Mouse (Mus musculus): ENCODE measurements around the gene Rap1b. TPM values are rescaled to one million over a fixed set of nuclear protein-coding genes. Genes with fewer than 3 reads are reported as not detected.

Gene Rap1b
- polyA plus RNA-seq, 1 experiment = 55.2 TPM

DNA sequence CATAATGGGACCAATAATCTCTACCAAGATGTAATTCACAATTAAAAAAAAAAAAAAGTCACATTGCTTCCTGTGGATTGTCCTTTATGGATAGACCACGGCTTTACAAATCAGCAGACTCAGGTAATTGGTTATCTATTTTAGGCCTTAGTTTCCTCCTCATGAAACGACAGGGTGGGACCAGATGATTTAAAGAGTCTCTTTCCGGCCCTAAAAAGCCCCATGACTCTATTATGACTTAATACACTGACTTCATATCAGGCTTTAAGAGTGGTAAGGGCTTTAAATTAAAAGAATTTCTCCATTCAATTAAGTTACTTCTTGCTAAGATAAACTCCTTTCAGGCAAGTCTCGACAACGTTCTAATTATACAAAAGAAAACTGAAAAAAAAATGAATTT lies 1.6 kb downstream of the Rap1b start:
- Histone ChIP-seq H3K27ac (replicated peaks; ENCODE audit: low read depth, low read length) (no peak overlapping the region), H3K4me1 (ENCODE audit: control insufficient read depth, insufficient read depth, insufficient read length, low read length) (peaks cover 11% of the 10 kb centered on the region), H3K4me3 (ENCODE audit: insufficient read depth, low read depth, low read length) (peak overlapping the region; percentile 39; the same call in 1 of the 2 replicates)

GRCm38 (mm10) chr10:117843690-117844089 lies 2.1 kb downstream of the Rap1b start:
- H3K4me1 ChIP-seq (ENCODE audit: control insufficient read depth, insufficient read depth, insufficient read length, low read length) = peaks cover 11% of the 10 kb centered on the region
- H3K4me3 ChIP-seq (ENCODE audit: insufficient read depth, low read depth, low read length) = peak overlapping the region; percentile 29
- no peak overlapping the region for H3K27ac ChIP-seq (replicated peaks; ENCODE audit: low read depth, low read length)

DNA sequence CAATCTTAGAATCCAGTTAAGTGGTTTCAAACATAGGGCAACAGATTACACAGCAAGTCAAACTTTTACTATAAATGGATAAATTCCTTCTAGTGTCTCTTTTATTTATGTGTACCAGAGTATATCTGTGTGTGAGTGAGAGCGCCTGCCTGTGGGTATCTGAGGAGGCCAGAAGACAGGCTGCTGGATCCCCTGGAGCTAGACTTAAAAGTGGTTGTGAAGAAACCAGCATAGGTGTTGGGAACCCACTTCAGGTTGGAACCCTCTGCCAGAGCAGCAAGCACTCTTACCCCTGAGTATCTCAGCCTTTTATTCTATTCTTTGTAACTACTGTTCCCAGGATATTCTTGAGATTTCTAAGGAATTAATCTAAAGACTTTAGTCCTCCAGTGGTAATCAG lies 4.1 kb downstream of the Rap1b start:
- Histone ChIP-seq H3K27ac (replicated peaks; ENCODE audit: low read depth, low read length) (no peak overlapping the region), H3K4me3 (ENCODE audit: insufficient read depth, low read depth, low read length) (no peak overlapping the region), H3K4me1 (ENCODE audit: control insufficient read depth, insufficient read depth, insufficient read length, low read length) (peaks cover 17% of the 10 kb centered on the region)

DNA sequence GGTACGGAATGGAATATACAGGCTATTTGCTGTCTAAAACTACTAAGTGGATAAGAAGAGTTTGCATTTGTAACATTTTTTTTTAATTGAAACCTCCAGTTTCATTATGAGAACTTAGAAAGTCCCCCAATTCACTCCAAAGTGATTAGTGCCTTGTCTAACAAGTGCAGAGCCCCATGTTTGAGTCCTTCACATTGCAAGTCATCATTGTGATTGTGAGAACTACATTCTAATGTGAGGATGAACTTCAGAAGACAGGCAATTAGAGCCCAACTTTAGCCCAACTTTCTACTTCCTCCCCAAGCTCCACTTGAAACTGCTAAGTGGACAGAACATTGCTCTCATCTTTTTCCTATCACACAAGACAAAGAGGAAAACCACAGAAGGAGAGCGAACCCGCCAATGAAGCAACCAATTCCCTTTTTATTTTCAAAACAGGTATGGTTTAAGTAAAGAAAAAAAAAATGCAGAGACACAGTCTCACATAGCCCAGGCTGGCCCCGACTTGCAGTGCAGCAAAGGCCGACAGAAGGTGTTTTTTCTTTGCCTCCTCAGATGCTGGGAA lies 5.3 kb downstream of the Rap1b start:
- peaks cover 21% of the 10 kb centered on the region for H3K4me1 ChIP-seq (ENCODE audit: control insufficient read depth, insufficient read depth, insufficient read length, low read length)
- H3K4me3 ChIP-seq (ENCODE audit: insufficient read depth, low read depth, low read length) = no peak overlapping the region
- 0 out of 2 replicates have a peak overlapping the region, but pooled peaks have one; percentile 9 for H3K27ac ChIP-seq (replicated peaks; ENCODE audit: low read depth, low read length)

GRCm38 (mm10) chr10:117839737-117840136 lies 6.1 kb downstream of the Rap1b start:
- Histone ChIP-seq H3K4me1 (ENCODE audit: control insufficient read depth, insufficient read depth, insufficient read length, low read length) (peaks cover 26% of the 10 kb centered on the region), H3K27ac (replicated peaks; ENCODE audit: low read depth, low read length) (no peak overlapping the region), H3K4me3 (ENCODE audit: insufficient read depth, low read depth, low read length) (no peak overlapping the region)

DNA sequence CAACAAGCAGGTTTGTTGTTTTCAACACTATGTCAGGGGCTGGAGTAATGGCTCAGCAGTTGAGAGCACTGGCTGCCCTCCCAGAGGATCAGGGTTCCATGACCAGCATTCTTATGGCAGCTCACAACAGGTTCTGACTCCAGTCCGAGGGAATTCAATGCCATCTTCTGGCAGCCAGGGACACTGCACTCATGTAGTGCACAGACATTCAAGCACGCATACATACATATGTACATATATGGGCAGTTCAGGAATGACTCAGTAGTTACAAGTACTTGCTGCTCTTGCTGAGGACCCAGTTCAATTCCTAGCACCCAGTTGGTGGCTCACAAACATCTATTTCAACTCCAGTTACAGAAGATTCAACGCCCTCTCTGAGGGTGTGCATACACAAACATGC lies 6.9 kb downstream of the Rap1b start:
- H3K27ac ChIP-seq (replicated peaks; ENCODE audit: low read depth, low read length) = no peak overlapping the region
- H3K4me1 ChIP-seq (ENCODE audit: control insufficient read depth, insufficient read depth, insufficient read length, low read length) = peaks cover 28% of the 10 kb centered on the region
- H3K4me3 ChIP-seq (ENCODE audit: insufficient read depth, low read depth, low read length) = no peak overlapping the region

- Histone ChIP-seq H3K4me3 (ENCODE audit: insufficient read depth, low read depth, low read length) (no peak overlapping the region), H3K27ac (replicated peaks; ENCODE audit: low read depth, low read length) (no peak overlapping the region), H3K4me1 (ENCODE audit: control insufficient read depth, insufficient read depth, insufficient read length, low read length) (peaks cover 30% of the 10 kb centered on the region)
These were observed 9.5 kb downstream of the Rap1b start for GRCm38 (mm10) chr10:117836354-117836753.

DNA sequence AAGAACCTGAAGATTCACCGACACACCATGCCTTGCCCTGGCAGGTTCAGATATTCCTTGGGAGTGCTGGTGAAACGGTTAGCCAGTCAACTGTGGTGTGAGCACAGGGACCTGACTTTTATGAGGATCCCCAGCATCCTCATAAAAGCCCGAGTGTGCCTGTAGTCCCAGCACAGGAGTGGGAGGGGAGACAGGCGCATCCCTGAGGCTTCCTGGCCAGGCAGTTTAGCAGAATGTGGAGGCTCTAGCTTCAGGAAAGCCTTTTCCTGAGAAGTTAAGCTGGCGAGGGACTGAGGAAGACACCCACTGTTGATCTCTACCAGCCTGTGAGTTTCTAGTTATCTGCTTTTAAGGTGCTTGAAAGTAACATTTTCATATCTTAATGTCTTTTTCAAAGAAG lies 10.4 kb downstream of the Rap1b start:
- Histone ChIP-seq H3K4me1 (ENCODE audit: control insufficient read depth, insufficient read depth, insufficient read length, low read length) (peaks cover 28% of the 10 kb centered on the region), H3K4me3 (ENCODE audit: insufficient read depth, low read depth, low read length) (no peak overlapping the region), H3K27ac (replicated peaks; ENCODE audit: low read depth, low read length) (no peak overlapping the region)

- H3K27ac ChIP-seq (replicated peaks; ENCODE audit: low read depth, low read length) = no peak overlapping the region
- H3K4me1 ChIP-seq (ENCODE audit: control insufficient read depth, insufficient read depth, insufficient read length, low read length) = peaks cover 39% of the 10 kb centered on the region
- no peak overlapping the region for H3K4me3 ChIP-seq (ENCODE audit: insufficient read depth, low read depth, low read length)
These were observed 15.0 kb downstream of the Rap1b start for GRCm38 (mm10) chr10:117830797-117831196.

- Histone ChIP-seq H3K4me1 (ENCODE audit: control insufficient read depth, insufficient read depth, insufficient read length, low read length) (peaks cover 39% of the 10 kb centered on the region), H3K27ac (replicated peaks; ENCODE audit: low read depth, low read length) (0 out of 2 replicates have a peak overlapping the region, but pooled peaks have one; percentile 12), H3K4me3 (ENCODE audit: insufficient read depth, low read depth, low read length) (no peak overlapping the region)
These were observed 16.2 kb downstream of the Rap1b start for GRCm38 (mm10) chr10:117829472-117830155.

DNA sequence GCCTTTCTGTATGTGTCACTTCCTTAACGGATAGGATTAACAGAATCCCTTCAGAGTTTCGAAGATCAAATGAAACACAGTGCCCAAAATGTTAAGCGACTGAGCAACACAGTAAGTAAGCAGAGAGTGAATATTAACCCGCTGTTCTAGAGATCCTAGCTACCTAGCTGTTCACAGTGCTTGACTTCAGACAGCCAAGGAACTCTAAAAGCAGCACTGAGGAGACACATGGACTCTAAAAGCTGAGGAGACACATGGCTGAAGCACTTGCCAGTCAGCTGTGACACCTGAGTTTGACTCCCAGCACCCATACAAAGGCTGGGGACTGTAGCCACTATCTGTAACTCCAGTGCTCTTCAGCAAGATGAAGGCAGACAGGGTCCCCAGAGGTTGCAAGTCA lies 16.8 kb downstream of the Rap1b start:
- no peak overlapping the region for H3K27ac ChIP-seq (replicated peaks; ENCODE audit: low read depth, low read length)
- H3K4me1 ChIP-seq (ENCODE audit: control insufficient read depth, insufficient read depth, insufficient read length, low read length) = peaks cover 39% of the 10 kb centered on the region
- no peak overlapping the region for H3K4me3 ChIP-seq (ENCODE audit: insufficient read depth, low read depth, low read length)

DNA sequence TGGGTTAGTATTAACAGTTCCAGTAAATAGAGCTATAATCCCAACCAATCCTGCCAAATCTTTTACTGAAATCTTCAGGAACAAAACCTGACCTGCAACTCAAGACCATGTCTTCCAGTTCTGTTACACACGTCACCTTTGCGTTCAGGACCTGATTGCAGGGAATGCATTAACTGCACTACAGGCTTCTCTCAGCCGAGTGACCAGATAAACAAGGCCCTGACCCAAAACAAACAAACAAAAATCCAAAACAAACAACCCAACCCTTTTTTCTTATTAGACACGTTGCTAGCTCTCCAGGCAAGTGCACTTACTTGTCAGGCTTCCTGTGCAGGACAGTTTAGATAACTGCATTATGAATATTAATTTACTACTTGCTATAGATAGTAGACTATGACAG lies 17.3 kb downstream of the Rap1b start:
- H3K4me3 ChIP-seq (ENCODE audit: insufficient read depth, low read depth, low read length) = no peak overlapping the region
- H3K4me1 ChIP-seq (ENCODE audit: control insufficient read depth, insufficient read depth, insufficient read length, low read length) = peaks cover 39% of the 10 kb centered on the region
- no peak overlapping the region for H3K27ac ChIP-seq (replicated peaks; ENCODE audit: low read depth, low read length)

DNA sequence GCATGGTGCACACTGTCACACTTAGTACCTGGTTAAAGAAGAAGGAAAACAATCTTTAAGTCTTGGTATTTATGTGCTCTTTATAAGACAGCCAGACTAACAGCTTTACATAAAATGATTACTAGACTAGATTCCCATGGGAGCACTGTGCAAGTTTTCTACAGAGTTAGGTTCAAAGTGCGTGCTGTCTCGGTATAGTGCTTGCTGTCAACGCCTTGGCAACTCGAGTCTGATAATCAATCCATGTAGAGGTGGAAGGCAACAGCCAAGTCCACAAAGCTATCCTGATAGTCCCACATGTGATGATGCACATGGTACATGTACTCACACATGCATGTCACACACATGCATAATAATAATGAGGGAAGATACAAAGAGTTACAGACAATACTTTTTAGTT lies 21.2 kb downstream of the Rap1b start:
- no peak overlapping the region for H3K27ac ChIP-seq (replicated peaks; ENCODE audit: low read depth, low read length)
- H3K4me1 ChIP-seq (ENCODE audit: control insufficient read depth, insufficient read depth, insufficient read length, low read length) = peaks cover 27% of the 10 kb centered on the region
- H3K4me3 ChIP-seq (ENCODE audit: insufficient read depth, low read depth, low read length) = no peak overlapping the region

DNA sequence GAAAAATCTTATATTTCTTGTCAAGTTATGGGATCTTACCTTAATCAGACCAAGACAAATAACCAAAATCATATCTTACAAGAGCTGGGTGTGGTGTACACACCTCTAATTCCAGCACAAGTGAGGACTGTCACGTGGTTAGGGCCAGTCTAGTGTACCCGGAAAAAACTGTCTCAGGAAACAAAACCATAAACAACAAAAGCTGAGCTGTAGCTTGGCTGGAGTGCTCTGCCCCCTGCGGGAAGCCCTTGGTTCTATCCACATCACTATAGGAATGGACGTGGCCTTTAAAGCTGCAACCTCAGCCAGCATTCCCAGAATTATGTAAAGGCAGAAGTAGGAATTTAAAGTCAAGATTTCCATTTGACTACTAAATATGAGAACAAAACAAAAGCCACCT lies 21.7 kb downstream of the Rap1b start:
- Histone ChIP-seq H3K27ac (replicated peaks; ENCODE audit: low read depth, low read length) (no peak overlapping the region), H3K4me3 (ENCODE audit: insufficient read depth, low read depth, low read length) (no peak overlapping the region), H3K4me1 (ENCODE audit: control insufficient read depth, insufficient read depth, insufficient read length, low read length) (peaks cover 22% of the 10 kb centered on the region)

DNA sequence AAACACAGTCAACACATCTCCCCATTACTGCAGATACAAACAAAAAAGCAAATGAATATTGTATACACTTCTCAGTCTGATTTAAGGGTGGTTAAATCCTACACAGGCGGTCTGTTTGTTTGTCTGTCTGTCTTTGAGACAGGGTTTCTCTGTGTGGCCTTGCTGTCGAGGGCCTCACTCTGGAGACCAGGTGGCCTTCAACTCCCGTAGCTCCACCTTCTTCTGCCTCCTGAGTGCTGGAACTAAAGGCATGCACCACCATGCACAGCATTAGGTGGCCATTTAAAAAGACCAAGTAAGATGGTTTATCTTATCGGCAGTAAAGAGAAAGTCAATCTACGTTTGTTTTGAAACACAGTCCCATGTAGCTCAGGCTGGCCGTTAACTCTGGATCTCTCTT lies 22.5 kb downstream of the Rap1b start:
- Histone ChIP-seq H3K4me1 (ENCODE audit: control insufficient read depth, insufficient read depth, insufficient read length, low read length) (peaks cover 19% of the 10 kb centered on the region), H3K4me3 (ENCODE audit: insufficient read depth, low read depth, low read length) (no peak overlapping the region), H3K27ac (replicated peaks; ENCODE audit: low read depth, low read length) (no peak overlapping the region)

GRCm38 (mm10) chr10:117818600-117818999 lies 27.2 kb downstream of the Rap1b start:
- no peaks in the 10 kb centered on the region for H3K4me1 ChIP-seq (ENCODE audit: control insufficient read depth, insufficient read depth, insufficient read length, low read length)
- H3K27ac ChIP-seq (replicated peaks; ENCODE audit: low read depth, low read length) = no peak overlapping the region; the same call in 1 of the 2 replicates
- no peak overlapping the region for H3K4me3 ChIP-seq (ENCODE audit: insufficient read depth, low read depth, low read length)

Data from brown adipose tissue, adult 24 weeks (tissue).